Mouse (Mus musculus): ENCODE measurements around the gene AI467606.

DNA sequence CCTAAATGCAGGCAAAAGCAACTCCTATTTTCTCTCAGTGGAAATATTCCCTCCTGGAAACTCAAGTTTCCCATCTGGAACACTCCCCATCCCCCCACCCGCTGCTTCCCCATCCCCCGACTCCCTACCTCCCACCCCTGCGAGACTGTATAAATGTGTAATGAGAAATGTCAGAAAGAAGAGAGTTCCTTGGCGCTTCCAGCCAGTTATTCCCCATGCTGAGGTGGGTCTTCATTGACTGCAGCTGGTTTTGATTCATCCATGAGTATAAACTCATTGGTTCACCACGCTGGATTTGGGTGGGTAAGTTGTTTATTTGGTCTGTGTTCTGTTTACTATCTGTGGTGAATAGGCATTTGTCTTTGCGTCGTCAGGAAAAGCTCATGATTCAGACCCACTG, 5.3 kb downstream of the AI467606 start:
- no peak for TF ChIP-seq CTCF (IDR thresholded peaks at IDR 0.05; ENCODE audit: low read depth, low read length)
- TF ChIP-seq POLR2A (IDR thresholded peaks at IDR 0.05; ENCODE audit: extremely low read depth, insufficient read depth, low read length): no peak

Data from liver, adult 2 months (tissue).